Mouse (Mus musculus) liver, adult 2 months (tissue): ENCODE data around the gene Enkd1.

ENCODE experiments used
- CTCF ChIP-seq: fragments of 200-500 bp; IDR thresholded peaks from 2 replicates; pipeline ENCODE4 v1.5.1; 2011; ENCODE audit warnings: low read depth, low read length, control low read depth
- POLR2A ChIP-seq: fragments of 200-500 bp; IDR thresholded peaks from 2 replicates; pipeline ENCODE4 v1.6.1; 2011; ENCODE audit warnings: low read length, control low read depth; ENCODE audit not compliant: insufficient read depth; ENCODE audit errors: extremely low read depth

GRCm38 (mm10) chr8:105753916-105754315 lies 45.9 kb upstream of the Enkd1 start:
- TF ChIP-seq POLR2A (no peak), CTCF (no peak)
